Mouse (Mus musculus): Measurements from ENCODE around the gene Smim1.

Smim1 gene

DNA sequence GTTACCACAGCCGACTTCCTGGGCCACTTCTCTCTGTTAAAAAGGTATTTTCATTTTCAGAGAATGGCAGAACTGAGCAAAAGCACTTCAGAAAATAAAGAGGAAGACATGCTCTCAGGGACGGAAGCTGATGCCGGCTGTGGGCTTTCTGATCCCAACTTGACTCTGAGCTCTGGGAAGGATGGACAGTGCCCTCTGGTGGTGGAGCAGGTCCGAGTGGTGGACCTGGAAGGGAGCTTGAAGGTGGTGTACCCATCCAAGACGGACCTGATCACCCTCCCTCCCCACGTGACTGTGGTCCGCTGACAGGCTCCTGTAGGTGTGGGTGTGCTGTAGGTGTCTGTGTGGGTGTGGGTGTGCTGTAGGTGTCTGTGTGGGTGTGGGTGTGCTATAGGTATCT is 6.5 kb downstream of the Smim1 start:
- peak in 1 of 2 experiments; percentile 26 for DNase-seq

DNA sequence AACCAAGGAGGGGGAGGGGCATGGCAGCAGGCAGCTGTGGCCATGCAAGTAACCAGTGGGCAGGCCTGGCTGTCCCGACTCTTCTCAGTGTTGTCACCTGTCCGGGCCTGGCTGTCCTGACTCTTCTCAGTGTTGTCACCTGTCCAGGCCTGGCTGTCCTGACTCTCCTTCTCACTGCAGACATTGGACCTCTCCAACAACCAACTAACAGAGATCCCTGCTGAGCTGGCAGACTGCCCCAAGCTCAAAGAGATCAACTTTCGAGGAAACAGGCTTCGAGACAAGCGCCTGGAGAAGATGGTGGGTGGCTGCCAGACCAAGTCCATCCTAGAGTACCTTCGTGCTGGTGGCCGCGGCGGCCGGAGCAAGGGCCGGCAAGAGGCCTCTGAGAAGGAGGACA is 10.6 kb downstream of the Smim1 start:
- no peak for DNase-seq

DNA sequence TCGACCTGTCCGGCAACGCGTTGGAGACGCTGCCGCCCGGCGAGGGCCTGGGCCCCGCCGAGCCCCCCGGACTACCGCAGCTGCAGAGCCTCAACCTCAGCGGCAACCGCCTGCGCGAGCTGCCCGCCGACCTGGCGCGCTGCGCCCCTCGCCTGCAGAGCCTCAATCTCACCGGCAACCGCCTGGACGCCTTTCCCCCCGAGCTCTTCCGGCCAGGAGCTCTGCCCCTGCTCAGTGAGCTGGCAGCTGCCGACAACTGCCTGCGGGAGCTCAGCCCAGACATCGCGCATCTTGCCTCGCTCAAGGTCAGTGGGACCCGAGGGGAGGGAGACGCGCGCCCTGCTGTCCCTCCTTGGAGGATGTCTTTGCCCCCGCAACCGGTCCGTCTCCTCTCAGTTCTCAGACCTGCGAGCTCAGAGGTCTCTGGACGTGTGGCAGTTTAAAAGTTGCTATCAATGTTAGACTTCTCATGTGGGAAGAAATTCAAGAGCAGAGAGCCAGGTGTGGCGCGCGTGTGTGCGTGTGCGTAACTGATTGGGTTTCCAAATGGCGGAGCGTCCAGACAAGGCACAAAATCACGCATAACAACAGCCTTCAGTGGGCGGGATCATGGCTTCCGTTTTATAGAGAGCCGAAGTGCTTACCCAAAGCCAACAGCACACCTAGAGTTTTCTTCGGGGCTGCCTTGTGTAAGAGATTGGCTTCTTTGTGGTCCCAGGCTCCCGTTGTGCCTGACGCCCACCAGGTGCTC is 13.7 kb downstream of the Smim1 start:
- DNase-seq = no peak

DNA sequence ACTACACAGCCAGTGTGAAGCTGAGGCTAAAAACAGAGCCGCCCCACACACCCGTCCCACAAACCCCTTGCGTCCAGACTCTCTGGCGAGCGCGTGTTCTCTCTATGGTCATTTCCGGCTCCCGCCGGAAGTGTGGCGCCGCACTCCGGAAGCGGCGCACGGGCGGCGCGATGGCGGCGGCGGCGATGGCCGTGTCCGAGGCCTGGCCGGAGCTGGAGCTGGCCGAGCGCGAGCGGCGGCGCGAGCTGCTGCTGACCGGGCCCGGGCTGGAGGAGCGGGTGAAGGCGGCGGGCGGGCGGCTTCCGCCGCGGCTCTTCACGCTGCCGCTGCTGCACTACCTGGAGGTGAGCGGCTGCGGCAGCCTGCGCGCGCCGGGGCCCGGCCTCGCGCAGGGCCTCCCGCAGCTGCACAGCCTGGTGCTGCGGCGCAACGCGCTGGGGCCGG is 14.4 kb downstream of the Smim1 start, which contains the start of gene Lrrc47:
TSS of gene Lrrc47 (plus strand) at position 86 of the 444 bp plus-strand sequence.
- DNase-seq = peak; percentile 62 to 67

DNA sequence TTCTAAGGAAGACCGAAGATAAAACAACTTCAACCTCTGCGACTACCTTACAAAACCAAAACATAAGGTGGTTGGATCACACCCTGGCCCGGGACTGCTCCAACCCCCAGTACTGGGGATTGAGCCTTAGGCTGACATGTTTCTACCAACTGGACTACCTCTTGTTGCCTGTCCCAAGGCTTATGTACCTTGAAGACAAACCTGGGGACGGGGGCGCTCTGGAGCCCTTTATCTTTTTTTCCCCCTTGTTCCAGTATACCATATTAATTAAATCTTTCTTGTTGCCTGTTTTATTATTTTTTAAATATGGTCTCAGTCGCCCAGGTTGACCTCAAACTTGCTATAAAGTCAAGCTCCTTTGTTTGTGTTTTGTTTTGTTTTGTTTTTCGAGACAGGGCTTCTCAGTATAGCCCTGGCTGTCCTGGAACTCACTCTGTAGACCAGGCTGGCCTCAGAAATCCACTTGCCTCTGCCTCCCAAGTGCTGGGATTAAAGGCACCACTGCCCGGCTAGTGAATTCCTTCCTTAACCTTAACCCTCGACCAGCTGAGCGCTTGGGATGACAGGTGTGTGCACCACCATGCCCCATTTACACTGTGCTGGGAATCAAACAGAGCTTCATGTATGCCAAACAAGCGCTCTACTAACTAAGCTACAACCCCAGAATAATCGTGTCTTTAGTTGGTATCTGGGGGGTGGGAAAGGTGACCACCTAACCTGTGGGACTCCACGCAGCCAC is 15.0 kb downstream of the Smim1 start:
- DNase-seq = no peak

DNA sequence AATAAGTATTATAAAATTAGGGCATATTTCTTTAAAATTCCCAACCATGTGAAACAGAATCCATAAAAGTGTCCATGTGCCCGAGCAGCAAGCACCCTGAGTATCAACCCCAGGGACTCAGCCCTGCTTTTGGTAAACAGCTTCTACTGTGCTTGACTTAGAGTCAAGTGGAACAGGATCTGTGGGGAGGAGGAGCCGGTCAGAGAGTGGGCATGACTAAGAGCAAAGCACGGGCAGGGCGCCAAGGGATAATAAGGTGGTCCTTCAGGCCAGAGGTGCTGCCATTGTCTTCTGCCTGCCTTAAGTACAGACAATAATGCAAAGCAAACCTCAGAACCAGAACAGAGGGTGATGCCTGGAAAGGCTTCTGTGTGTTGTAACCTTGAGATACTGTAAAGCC is 18.3 kb downstream of the Smim1 start:
- no peak for DNase-seq

DNA sequence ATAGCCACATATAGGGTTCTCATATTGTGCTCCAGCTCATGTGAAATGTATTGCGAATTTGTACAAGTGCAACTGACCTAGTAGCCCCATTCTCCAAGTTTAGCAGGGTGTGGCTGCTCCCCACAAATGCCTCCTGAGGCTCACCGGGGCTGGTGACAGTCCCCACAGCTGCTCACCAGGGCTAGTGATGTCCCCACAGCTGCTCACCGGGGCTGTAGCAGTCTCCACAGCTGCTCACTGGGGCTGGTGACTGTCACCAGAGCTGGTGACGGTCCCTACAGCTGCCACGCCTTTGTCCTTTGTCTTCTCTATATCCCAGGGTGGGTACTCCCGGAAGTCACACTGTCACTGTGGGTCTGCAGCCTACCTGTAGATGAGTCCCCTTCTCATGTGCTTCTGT is 19.8 kb downstream of the Smim1 start:
- DNase-seq = no peak

DNA sequence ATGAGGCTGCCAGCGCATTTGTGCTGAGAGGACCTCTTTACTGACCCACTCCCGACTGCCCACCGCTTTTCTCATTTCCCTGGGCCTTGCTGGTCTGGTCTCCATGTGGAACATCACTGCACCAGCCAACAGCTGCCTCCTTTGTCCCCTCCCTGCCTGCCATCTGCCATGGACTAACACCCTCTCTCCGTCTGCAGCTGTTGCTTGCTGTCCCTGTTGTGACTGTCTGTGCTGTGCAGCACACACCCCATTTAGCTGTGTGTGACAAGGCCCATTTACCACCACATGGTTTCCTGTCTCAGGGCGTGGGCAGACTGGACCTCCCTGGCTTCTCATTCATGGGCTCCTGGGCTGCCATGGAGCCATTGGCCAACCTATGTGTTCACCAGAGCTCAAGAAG is 20.5 kb downstream of the Smim1 start:
- DNase-seq = no peak

DNA sequence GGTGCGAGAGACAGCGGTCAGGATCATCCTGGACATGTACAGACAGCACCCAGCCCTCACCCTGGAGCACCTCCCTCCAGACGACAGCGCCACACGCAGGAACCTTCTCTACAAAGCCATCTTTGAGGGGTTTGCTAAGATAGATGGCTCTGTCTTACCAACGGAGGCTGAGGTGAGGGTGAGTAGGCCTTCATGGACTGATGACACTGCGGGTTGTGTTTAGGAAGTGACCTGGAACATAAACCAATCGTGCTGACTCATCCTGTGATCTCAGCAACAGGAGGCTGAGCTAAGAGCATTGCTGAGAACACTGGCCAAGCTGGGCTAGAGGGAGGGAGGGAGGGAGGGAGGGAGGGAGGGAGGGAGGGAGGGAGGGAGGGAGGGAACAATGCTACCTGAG is 32.5 kb downstream of the Smim1 start:
- no peak for DNase-seq

DNA sequence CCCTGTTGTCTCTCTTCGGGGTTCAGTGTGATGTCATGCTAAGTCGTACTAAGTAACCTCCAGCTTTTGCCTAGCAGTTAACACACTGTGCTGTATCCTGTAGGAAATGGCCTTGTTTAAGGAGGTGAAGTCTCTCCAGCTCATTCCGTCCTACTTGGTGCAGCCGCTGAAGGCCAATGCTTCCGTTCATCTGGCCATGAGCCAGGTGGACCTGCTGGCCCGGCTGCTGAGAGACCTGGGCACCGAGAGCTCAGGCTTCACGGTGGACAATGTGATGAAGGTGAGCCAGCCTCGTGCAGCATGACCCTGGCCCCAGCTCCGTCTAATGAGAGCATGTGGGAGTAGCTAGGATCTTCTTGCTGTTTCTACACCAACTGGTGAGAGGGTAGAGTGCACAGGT is 33.3 kb downstream of the Smim1 start:
- no peak for DNase-seq

DNA sequence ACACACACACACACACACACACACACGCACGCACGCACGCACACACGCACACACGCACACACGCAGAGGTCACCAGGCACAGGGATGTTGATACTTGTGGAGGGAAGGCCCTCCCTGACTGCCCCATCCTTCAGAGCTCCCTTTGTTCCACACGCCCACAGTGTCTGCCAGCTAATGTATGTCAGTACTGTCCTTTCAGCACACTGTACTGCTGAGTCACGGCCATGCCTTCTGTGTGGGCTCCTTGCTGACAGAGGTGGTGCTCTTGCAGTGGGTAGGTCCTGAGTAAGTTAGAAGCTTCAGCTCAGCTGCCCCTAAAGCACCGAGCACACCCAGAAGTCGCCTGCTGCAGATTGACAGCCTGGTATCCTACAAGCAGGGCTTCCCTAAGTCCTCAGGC is 45.6 kb downstream of the Smim1 start:
- DNase-seq = no peak

DNA sequence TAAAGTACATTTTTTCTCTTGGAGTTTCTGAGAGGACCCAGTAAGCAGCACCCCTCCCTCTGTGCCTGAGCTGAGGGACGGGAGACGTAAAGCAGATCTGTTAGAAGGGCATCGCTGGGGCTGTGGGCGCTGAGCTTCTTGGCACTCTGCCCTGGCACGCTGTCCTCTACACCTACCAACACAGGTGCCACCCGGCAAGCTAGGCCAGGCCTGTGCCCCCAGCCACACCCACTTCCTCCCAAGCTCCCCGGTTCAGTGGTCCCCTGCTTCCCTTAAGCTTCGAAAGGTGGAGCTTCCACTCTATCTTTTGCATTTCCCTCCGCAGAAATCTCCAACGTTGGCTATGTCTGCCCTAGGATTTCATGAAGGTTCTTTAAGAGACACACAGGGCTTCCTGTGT is 46.8 kb downstream of the Smim1 start:
- DNase-seq = no peak

DNA sequence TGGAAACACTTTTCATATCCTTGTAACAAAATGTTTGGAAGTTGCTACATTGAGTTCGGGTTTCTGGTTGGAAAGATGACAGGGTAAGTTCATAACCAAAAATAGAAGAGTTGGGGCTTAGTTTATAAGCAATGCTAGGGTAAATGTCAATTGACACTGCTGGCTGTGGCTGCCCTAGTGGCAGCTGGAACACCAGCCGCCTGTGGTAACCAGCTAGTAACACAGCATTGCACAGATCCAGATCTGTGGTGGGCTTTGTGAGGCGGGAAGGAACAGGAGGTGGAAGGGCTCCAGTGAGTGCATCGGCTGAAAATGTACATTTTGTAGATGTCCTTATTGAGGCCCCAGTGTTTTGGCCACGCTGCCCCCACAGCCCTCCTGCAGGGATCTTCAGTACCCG is 50.3 kb downstream of the Smim1 start:
- no peak for DNase-seq

DNA sequence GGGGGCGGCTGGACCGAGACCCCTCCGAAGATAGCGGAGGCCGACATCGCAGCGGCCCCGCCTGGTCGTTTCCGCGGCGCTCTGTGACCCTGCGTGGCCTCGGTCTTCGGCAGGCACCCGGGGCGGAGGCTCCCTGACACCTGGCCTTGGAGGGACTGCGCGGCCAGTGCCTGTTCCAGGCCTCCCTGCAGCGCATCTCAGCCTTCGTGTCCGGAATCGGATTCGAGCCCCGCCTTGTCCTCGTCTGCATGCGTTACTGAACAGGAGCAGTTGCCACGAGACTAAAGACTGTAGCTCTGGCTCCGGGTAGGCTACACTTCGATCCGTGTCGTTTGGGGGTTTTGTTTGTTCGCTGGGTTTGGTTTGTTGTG is 50.8 kb downstream of the Smim1 start:
- no peak for DNase-seq

DNA sequence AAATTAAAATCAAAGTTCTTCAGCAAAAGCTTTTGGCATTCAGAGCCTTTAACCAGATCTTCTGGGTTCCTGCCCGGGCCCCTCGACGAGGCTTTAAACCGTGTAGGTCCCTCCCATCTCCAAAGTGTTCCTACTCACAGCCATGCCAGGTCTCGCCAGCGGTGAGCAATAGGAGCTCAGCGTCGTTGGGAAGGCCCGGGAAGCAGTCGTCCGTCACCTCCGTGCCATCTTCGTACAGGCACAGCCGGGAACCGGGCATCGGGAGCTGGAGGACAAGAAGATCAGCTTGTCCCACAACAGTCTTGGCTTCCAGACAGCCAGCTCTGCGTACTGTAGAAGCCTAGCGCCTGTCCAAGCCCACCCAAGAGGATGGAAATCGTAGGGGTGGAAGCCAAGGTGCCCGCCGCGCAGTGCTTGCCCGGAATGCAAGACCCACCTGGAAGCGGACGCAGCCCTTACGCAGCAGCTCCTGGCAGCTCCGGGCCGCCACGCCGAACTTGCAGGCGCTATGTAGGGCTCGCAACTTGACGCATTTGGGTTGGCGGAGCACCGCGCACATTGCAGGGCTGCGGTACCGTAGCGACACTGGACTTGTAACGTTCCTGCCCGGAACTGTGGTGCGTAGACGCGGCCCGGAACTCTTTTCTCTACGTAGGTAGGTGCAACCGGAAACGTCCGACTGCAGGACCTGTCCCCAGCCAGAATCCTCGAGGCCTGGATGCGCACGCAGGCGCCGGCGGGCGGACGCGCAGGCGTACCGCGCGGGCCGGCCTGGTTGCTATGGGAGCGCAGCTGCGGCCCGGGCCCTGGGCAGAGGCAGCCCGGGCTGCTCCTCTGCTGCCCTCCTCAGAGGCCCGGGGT is 51.4 kb downstream of the Smim1 start, which contains the start of the genes Dffb and Cep104:
TSS of gene Dffb (minus strand) at position 696 of the 861 bp plus-strand sequence.
TSS of gene Cep104 (plus strand) at position 764 of the 861 bp plus-strand sequence.
- DNase-seq = peak; percentile 78 to 79

Measured in thymus, adult 18-20 months (tissue).